Mouse (Mus musculus) myocyte (in vitro differentiated cells): ENCODE data around the gene Clmn.

Experiments used
- E2F4 ChIP-seq: IDR thresholded peaks from one replicate; pipeline ENCODE4 v1.6.1; 2011; ENCODE audit warnings: mild to moderate bottlenecking, control low read depth, moderate library complexity; ENCODE audit not compliant: insufficient read depth
- POLR2A ChIP-seq: IDR thresholded peaks from one replicate; pipeline ENCODE4 v1.6.1; 2011; ENCODE audit warnings: low read depth, mild to moderate bottlenecking, control low read depth, moderate library complexity; ENCODE audit not compliant: insufficient read length
- USF1 ChIP-seq: IDR thresholded peaks from one replicate; pipeline ENCODE4 v1.6.1; 2011; ENCODE audit warnings: low read depth, mild to moderate bottlenecking, control low read depth, moderate library complexity

DNA sequence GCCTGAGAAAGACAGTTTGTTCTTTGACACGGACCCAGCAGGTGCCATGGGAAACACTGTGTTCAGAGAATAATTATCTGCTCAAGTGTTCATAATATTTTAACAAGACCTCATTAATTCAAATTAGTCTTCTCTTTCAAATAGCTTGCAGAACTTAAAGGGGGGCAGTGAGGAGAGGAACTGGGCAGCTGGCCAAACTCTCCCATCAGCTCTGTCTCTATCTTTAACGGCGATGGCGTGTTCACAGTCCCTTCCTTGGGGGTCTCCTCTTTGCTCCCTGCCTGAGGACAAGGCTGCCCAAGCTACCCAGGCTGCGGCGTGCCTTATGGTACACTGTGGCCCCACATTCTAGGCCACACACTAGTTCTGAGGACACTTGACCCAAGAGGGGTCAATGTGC, 37.2 kb downstream of the Clmn start:
- TF ChIP-seq E2F4 (no peak), POLR2A (no peak), USF1 (no peak)
